Mouse (Mus musculus) liver, adult 10 weeks (tissue): ENCODE data around the gene Zfp791. TPM values are rescaled to one million over a fixed set of nuclear protein-coding genes. Genes with fewer than 3 reads are reported as not detected.

Experiments
- polyA plus RNA-seq: library from polyadenylated mRNA; stranded (reverse); fragments of 350-450 nt; fragmentation: Illumina TruSeq; extraction: RNeasy Lipid Tissue Mini Kit (QIAGEN cat#74804); gene quantifications from one replicate; pipeline ENCODE4 v1.2.3, GENCODE M21; 2014; ENCODE audit warnings: low read depth, low replicate concordance

The Zfp791 gene
- polyA plus RNA-seq, result 1.7 TPM

DNA sequence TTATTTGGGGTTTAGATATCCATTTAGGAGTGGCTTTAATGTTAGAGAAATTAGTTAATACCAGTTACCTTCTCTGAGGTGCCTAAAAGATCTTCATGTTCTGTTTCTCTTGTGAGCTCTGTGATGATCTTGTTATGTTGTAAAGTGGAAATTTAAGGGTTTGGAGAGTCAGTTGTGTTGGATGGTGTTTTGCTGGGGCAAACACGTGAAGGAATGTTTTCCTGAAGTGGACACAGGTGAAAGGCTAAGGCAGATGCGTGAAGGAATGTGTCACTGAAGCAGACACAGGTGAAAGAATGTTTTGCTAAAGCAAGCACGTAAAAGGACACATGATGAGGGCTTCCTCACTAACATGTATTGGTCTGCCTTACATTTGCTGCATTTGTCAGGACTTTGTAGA is at the start of gene Zfp791:
Zfp791 (minus strand) TSS at position 101 of the 400 bp plus-strand sequence.

DNA sequence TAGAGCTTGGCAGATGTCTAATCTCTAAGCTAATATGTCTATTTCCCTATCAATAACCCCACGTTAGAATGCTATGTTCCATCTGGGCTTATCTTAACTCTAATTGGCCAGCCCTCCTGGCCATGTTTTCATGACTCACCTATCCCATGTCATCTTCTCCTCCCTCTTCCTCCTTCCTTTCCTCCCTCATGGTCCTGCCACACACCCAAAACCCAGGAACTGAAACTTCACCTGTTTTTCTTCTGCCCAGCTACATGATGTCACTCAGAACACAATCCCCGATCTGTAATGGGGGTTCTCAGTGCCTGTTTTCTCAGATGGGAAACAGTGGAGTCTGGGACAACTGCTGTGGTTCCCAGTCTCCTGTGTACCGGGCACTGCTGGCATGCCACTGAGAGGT is 28.7 kb upstream of the Zfp791 start, which contains the start of gene Cks1brt:
Cks1brt (plus strand) TSS at position 301 of the 400 bp plus-strand sequence.

DNA sequence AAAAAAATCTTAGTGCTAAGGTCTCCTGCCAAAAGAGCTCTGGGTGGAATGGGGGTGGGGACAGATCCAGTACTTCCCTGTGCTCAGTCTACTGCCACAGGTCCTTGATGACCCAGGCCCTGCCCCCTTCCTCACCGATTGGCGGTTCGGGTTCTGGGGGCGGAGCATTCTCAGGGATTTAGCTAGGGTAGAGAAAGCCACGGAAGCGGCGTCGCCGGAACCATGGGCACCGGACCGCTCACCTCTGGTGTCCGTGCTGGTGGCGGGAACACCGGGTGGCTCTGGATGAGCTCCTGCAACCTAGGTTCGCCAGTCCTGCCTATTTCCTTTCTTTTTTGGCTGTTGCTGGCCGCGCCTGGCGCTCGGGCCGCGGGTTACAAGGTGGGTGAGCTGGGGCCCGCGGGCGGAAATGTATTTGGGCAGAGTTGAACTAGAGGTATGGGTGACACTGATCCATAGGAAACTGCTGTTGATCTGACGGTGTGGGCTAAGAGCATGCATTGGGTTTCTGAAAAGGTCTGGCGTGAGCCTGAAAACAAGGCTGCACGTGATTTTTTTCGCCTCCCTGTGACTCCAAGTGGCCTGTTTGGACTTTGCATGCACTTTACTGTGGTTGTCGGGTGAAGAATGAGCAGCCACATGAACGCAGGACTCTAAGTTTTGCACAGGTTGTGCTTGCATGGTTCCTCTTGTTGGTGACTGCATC is 39.6 kb downstream of the Zfp791 start, which contains the start of gene Man2b1:
Man2b1 (plus strand) TSS at position 163 of the 706 bp plus-strand sequence.

GRCm38 (mm10) chr8:85081216-85081555 is 41.7 kb downstream of the Zfp791 start, which contains the start of gene Wdr83:
Wdr83 (minus strand) TSS chr8:85081306.

DNA sequence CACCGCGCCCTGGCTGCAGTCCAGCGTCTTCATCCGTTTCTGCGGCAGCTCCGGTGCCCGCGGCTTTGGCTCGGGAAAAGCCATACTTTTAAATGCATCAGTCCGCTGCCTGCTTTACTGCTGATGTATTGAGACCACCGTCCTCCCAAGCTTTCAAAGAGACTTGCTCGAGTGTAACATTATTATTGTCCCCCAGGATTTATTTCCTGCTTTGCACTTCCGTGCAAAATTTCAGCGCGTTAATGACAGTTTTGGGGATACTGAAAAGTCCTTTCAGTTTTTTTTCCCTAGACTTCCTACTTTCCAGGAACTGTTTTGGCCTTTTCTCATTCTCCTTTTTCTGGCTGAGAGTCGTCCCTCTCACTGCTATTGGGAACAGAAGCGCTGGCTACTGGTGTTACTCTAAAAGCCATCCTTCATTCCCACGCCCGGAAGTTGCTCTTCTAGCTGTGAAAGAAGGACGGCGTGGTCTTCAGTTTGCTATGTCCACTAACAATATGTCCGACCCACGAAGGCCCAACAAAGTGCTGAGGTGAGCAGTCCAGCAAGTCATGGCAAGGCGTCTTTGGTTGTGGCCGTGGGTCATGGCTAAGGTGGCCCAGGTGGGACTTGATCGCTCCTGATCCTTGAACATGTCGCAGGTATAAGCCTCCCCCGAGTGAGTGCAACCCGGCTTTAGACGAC is 42.2 kb downstream of the Zfp791 start, which contains the start of gene Wdr83os:
Wdr83os (plus strand) TSS at position 209 of the 684 bp plus-strand sequence.

DNA sequence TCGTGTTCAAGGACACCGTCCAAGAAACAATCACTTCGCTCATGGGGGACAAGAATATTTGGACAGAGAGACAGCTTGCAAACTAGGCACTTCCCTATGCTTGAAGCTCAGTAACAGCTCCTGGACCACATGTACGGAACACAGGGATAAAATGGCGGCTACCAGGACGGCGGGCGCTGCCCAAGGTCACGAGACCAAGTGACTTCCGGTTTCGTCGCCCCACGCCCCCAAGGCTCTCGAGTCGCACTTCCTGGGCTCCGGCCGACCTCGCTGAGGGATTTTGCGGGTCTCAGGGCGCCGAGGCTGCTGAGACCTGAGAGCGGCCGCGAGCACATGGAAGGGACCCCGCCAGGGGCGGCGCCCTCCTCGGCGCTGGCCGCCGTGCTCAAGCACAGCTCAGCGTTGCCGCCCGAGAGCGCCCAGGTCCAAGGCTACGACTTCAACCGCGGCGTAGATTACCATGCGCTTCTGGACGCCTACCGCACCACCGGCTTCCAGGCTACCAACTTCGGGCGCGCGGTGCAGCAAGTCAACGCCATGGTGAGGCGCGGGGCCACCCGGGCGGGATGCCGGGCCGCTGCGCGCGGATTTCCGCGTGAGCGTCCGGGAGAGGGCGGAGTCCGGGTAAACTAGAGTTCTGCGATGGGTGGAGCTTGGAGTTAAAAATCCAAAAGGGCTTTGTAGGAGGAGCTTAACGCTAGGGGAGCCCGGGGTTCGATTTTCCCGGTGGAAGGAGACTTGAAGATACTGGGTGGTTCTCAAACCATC is 51.2 kb downstream of the Zfp791 start, which contains the start of gene Dhps:
Dhps (plus strand) TSS at position 244 of the 768 bp plus-strand sequence.

DNA sequence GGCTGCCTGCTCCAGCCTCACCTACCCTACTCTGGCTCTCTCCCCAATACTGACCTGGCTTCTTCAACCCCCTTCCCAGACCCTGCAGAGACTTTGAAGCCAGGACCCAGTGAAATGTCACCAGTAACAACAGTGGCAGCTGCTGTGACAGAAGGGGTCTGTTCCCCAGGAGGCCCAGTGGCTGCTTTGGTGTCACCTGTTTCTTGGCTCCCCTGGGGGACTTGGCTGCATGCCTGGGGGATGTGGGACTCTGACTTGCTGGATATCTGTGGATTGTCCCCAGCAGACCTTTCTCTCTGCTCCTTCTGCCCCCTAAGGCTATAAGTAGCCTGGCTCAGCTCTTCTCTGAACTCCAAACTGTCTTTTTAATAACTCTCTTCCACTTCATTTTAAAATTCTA is 54.9 kb downstream of the Zfp791 start, which contains the start of gene Gm5741:
Gm5741 (minus strand) TSS at position 1 of the 400 bp plus-strand sequence.

DNA sequence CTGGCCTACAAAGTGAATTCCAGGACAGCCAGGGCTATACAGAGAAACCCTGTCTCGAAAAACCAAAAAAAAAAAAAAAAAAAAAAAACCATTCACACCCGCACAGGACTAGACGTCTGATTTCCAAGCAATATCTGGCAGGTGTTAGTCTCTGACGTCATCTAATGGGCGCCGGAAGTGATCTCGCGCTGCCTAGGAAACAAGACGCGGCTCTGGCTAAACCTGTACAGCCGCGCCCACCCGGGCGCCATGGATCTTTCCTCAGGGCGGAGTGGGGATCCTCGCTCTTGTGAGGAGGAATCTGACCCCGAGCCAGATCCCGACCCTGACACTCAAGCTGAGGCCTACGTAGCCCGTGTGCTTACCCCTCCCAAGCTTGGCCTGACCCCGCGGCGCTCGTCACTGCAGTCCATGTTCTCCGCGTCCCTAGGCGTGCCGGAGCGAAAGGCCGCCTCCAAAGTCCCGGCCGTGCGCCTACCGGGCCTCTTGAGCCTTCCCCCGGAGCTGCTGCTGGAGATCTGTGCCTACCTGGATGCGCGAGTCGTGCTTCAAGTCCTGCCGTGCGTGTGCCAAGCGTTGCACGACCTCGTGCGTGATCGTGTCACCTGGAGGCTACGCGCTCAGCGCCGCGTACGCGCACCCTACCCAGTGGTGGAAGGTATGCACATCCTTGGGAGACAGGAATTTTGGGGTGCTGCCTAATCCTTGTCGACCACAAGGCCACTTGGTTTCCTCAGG is 62.8 kb downstream of the Zfp791 start, which contains the start of gene Fbxw9:
Fbxw9 (plus strand) TSS at position 177 of the 738 bp plus-strand sequence.

Other genes with a start within 250 kb of the Zfp791 start
- 511 TPM for gene Gcdh, start 229.2 kb downstream of the Zfp791 start, polyA plus RNA-seq
- 1.0 TPM for gene Klf1, start 221.2 kb downstream of the Zfp791 start, polyA plus RNA-seq
- gene Dnase2a, start 214.5 kb downstream of the Zfp791 start, polyA plus RNA-seq, result 9.4 TPM
- gene Mast1, start 185.7 kb downstream of the Zfp791 start, polyA plus RNA-seq, result not detected
- gene Rtbdn, start 176.1 kb downstream of the Zfp791 start, polyA plus RNA-seq, result not detected
- not detected for gene Gm49661, start 153.7 kb downstream of the Zfp791 start, polyA plus RNA-seq
- gene Prdx2, start 153.5 kb downstream of the Zfp791 start, polyA plus RNA-seq, result 42.1 TPM
- gene Rnaseh2a, start 153.3 kb downstream of the Zfp791 start, polyA plus RNA-seq, result 2.5 TPM
- gene Junb, start 144.4 kb downstream of the Zfp791 start, polyA plus RNA-seq, result 0.50 TPM
- gene Hook2, start 132.5 kb downstream of the Zfp791 start, polyA plus RNA-seq, result 4.8 TPM
- not detected for gene Best2, start 108.6 kb downstream of the Zfp791 start, polyA plus RNA-seq
- 7.6 TPM for gene Asna1, start 97.8 kb downstream of the Zfp791 start, polyA plus RNA-seq
- gene Trir, start 96.3 kb downstream of the Zfp791 start, polyA plus RNA-seq, result 16.7 TPM
- 5.4 TPM for gene Tnpo2, start 86.2 kb downstream of the Zfp791 start, polyA plus RNA-seq
- gene Fbxw9, start 63.0 kb downstream of the Zfp791 start, polyA plus RNA-seq, result 2.5 TPM
- not detected for gene Gm5741, start 55.1 kb downstream of the Zfp791 start, polyA plus RNA-seq
- 7.5 TPM for gene Dhps, start 51.3 kb downstream of the Zfp791 start, polyA plus RNA-seq
- gene Wdr83os, start 42.4 kb downstream of the Zfp791 start, polyA plus RNA-seq, result 11.6 TPM
- gene Wdr83, start 41.8 kb downstream of the Zfp791 start, polyA plus RNA-seq, result 2.8 TPM
- gene Man2b1, start 39.8 kb downstream of the Zfp791 start, polyA plus RNA-seq, result 12.2 TPM
- gene Cks1brt, start 28.8 kb upstream of the Zfp791 start, polyA plus RNA-seq, result not detected
- not detected for gene Olfr371, start 102.9 kb upstream of the Zfp791 start, polyA plus RNA-seq
- gene Orc6, start 176.5 kb upstream of the Zfp791 start, polyA plus RNA-seq, result 11.0 TPM
- gene Vps35, start 176.7 kb upstream of the Zfp791 start, polyA plus RNA-seq, result 163 TPM